Mouse (Mus musculus): ENCODE measurements around the gene Parn. TPM values are rescaled to one million over a fixed set of nuclear protein-coding genes. Genes with fewer than 3 reads are reported as not detected.

The Parn gene
- total and polyA plus RNA-seq, 3 experiments: 48.7 to 88.6 (median 62.6) TPM

GRCm38 (mm10) chr16:13493981-13494380 is 174.0 kb downstream of the Parn start:
- Histone ChIP-seq H3K9ac (ENCODE audit: insufficient read depth, low read depth) (no peak overlapping the region), H3K4me3 (replicated peaks in 1 of 3; ENCODE audit: low read depth in 2 of 3, low read length in 2 of 3, poor library complexity in 1 of 3) (no peak overlapping the region), H3K9me3 (replicated peaks; ENCODE audit: low read length) (no peaks in the 10 kb centered on the region), H3K36me3 (replicated peaks in 1 of 2; ENCODE audit: control insufficient read depth in 1 of 2, insufficient read depth in 1 of 2, low read length in 1 of 2) (no peaks in the 10 kb centered on the region), H3K79me2 (replicated peaks; ENCODE audit: control insufficient read depth, extremely low read depth, insufficient read depth, poor library complexity, severe bottlenecking) (no peaks in the 10 kb centered on the region), H3K27me3 (replicated peaks) (no peaks in the 10 kb centered on the region), H3K4me2 (ENCODE audit: insufficient read depth, low read depth, poor library complexity, severe bottlenecking) (no peak overlapping the region), H3K4me1 (ENCODE audit: control insufficient read depth in 1 of 2, insufficient read depth in 2 of 2) (no peaks in the 10 kb centered on the region), H3K27ac (ENCODE audit: insufficient read depth, low read depth) (no peak overlapping the region)
- no peak for DNase-seq (ENCODE audit: extremely low read depth)
- no peak for TF ChIP-seq E2F4 (IDR thresholded peaks at IDR 0.05; ENCODE audit: insufficient replicate concordance, low read depth, low read length)
- no peak for TF ChIP-seq KAT2A (IDR thresholded peaks at IDR 0.05; ENCODE audit: insufficient replicate concordance, low read length)
- TF ChIP-seq PAX5 (IDR thresholded peaks at IDR 0.05; ENCODE audit: low read length): no peak
- TF ChIP-seq ZKSCAN1 (IDR thresholded peaks at IDR 0.05; ENCODE audit: borderline replicate concordance, low read depth, low read length): no peak
- TF ChIP-seq MYC (IDR thresholded peaks at IDR 0.05; ENCODE audit: low read depth, low read length): no peak
- dilution Hi-C loops (cut with MboI; ENCODE audit: extremely low pct_ligation_motif_present, extremely low pct_unique_long_range_greater_than_20kb, low sequenced_read_pairs) (no loop called here), in situ Hi-C loops (cut with MboI; ENCODE audit: low pct_ligation_motif_present, low pct_unique_long_range_greater_than_20kb, low sequenced_read_pairs) (no loop called here)

- Histone ChIP-seq H3K9me3 (replicated peaks; ENCODE audit: low read length) (no peaks in the 10 kb centered on the region), H3K4me1 (ENCODE audit: control insufficient read depth in 1 of 2, insufficient read depth in 2 of 2) (no peaks in the 10 kb centered on the region), H3K9ac (ENCODE audit: insufficient read depth, low read depth) (no peak overlapping the region), H3K4me3 (replicated peaks in 1 of 3; ENCODE audit: low read depth in 2 of 3, low read length in 2 of 3, poor library complexity in 1 of 3) (no peak overlapping the region), H3K27ac (ENCODE audit: insufficient read depth, low read depth) (no peak overlapping the region), H3K27me3 (replicated peaks) (no peaks in the 10 kb centered on the region), H3K36me3 (replicated peaks in 1 of 2; ENCODE audit: control insufficient read depth in 1 of 2, insufficient read depth in 1 of 2, low read length in 1 of 2) (no peaks in the 10 kb centered on the region), H3K4me2 (ENCODE audit: insufficient read depth, low read depth, poor library complexity, severe bottlenecking) (no peak overlapping the region), H3K79me2 (replicated peaks; ENCODE audit: control insufficient read depth, extremely low read depth, insufficient read depth, poor library complexity, severe bottlenecking) (no peaks in the 10 kb centered on the region)
- DNase-seq (ENCODE audit: extremely low read depth): no peak
- in situ Hi-C loops (cut with MboI; ENCODE audit: low pct_ligation_motif_present, low pct_unique_long_range_greater_than_20kb, low sequenced_read_pairs): no loop called here
- dilution Hi-C loops (cut with MboI; ENCODE audit: extremely low pct_ligation_motif_present, extremely low pct_unique_long_range_greater_than_20kb, low sequenced_read_pairs): no loop called here
- TF ChIP-seq MAFK (IDR thresholded peaks at IDR 0.05; ENCODE audit: insufficient replicate concordance, low read length) (no peak), ZC3H11A (IDR thresholded peaks at IDR 0.05; ENCODE audit: low read depth, low read length) (no peak), USF1 (IDR thresholded peaks at IDR 0.05; ENCODE audit: low read depth, low read length) (no peak), USF2 (conservative IDR thresholded peaks at IDR 0.05; ENCODE audit: low read depth, low read length) (no peak), CTCF (conservative IDR thresholded peaks at IDR 0.05 in 1 of 2, IDR thresholded peaks at IDR 0.05 in 1 of 2; ENCODE audit: low read depth in 2 of 2, low read length in 2 of 2) (no peak), GABPA (IDR thresholded peaks at IDR 0.05; ENCODE audit: insufficient replicate concordance, low read depth, low read length) (no peak), ZMIZ1 (IDR thresholded peaks at IDR 0.05; ENCODE audit: low read depth, low read length) (no peak)
Measured at GRCm38 (mm10) chr16:13492996-13493395, 175.0 kb downstream of the Parn start.

GRCm38 (mm10) chr16:13491776-13492175 is 176.2 kb downstream of the Parn start:
- dilution Hi-C loops (cut with MboI; ENCODE audit: extremely low pct_ligation_motif_present, extremely low pct_unique_long_range_greater_than_20kb, low sequenced_read_pairs) (no loop called here), in situ Hi-C loops (cut with MboI; ENCODE audit: low pct_ligation_motif_present, low pct_unique_long_range_greater_than_20kb, low sequenced_read_pairs) (no loop called here)
- no peak overlapping the region for H3K4me2 ChIP-seq (ENCODE audit: insufficient read depth, low read depth, poor library complexity, severe bottlenecking)
- no peak overlapping the region for H3K4me3 ChIP-seq (replicated peaks in 1 of 3; ENCODE audit: low read depth in 2 of 3, low read length in 2 of 3, poor library complexity in 1 of 3)
- H3K27ac ChIP-seq (ENCODE audit: insufficient read depth, low read depth): no peak overlapping the region
- H3K9me3 ChIP-seq (replicated peaks; ENCODE audit: low read length): no peaks in the 10 kb centered on the region
- TF ChIP-seq HCFC1 (IDR thresholded peaks at IDR 0.05; ENCODE audit: low read depth, low read length) (no peak), GABPA (IDR thresholded peaks at IDR 0.05; ENCODE audit: insufficient replicate concordance, low read depth, low read length) (no peak), ZC3H11A (IDR thresholded peaks at IDR 0.05; ENCODE audit: low read depth, low read length) (no peak), POLR2A (IDR thresholded peaks at IDR 0.05; ENCODE audit: low read depth, low read length) (no peak), E2F4 (IDR thresholded peaks at IDR 0.05; ENCODE audit: insufficient replicate concordance, low read depth, low read length) (no peak), UBTF (IDR thresholded peaks at IDR 0.05; ENCODE audit: low read depth, low read length) (no peak), JUND (conservative IDR thresholded peaks at IDR 0.05; ENCODE audit: low read depth, low read length) (no peak)
- no peaks in the 10 kb centered on the region for H3K4me1 ChIP-seq (ENCODE audit: control insufficient read depth in 1 of 2, insufficient read depth in 2 of 2)
- H3K36me3 ChIP-seq (replicated peaks in 1 of 2; ENCODE audit: control insufficient read depth in 1 of 2, insufficient read depth in 1 of 2, low read length in 1 of 2): no peaks in the 10 kb centered on the region
- no peak overlapping the region for H3K9ac ChIP-seq (ENCODE audit: insufficient read depth, low read depth)
- no peaks in the 10 kb centered on the region for H3K27me3 ChIP-seq (replicated peaks)
- no peaks in the 10 kb centered on the region for H3K79me2 ChIP-seq (replicated peaks; ENCODE audit: control insufficient read depth, extremely low read depth, insufficient read depth, poor library complexity, severe bottlenecking)
- no peak for DNase-seq (ENCODE audit: extremely low read depth)
